Mouse (Mus musculus) kidney, postnatal 25 days (tissue): Measurements from ENCODE around the gene Ece1.
A peak's percentile ranks its signal among the peaks of the same experiment; 100 is the strongest.
"Not testable (repeated sequence)": the region's sequence is repeated elsewhere in the genome, so short reads cannot be mapped to it uniquely, and the experiment has no call there.

Source experiments
- DNase-seq, 2 experiments: peaks; one replicate each; pipeline ENCODE4 v3.0.0; 2021; ENCODE audit warnings: mixed read lengths in 2 of 2

Gene Ece1

DNA sequence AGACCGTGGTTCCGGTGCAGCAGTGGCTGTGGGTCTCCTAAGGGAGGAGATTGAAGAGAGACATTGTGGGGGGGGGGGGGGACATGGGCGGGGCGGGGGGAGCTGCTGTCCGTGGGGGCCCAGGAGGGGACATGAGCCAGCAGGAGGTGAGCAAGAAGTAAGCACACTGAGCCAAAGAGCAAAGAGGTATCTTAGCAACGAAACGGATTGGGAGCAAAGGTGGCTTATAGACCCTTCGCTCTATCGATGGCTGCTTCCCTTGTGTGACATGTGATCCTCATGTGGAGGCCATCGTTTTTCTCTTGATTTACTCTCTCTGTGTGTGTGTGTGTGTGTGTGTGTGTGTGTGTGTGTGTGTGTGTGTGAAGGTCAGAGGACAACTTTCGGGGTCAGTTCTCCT is 84.4 kb downstream of the Ece1 start:
- no peak for DNase-seq

DNA sequence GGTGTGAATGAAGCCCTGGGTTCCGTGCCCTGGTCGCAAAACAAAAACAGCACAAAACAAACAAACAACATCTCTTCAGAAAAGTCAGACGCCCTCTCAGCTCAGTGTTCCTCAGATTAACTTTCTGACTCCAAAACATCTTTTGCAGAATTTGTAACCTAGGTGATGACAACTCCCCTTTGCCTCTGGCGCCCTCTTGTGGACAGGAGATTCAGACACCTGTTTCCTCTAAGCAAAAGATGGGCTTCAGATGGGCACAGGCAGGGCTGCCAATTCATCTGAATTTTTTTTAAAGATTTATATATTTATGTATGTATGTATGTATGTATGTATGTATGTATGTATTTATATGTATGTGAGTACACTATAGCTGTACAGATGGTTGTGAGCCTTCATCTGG is 90.8 kb downstream of the Ece1 start:
- DNase-seq, result peak; percentile 79 to 86

DNA sequence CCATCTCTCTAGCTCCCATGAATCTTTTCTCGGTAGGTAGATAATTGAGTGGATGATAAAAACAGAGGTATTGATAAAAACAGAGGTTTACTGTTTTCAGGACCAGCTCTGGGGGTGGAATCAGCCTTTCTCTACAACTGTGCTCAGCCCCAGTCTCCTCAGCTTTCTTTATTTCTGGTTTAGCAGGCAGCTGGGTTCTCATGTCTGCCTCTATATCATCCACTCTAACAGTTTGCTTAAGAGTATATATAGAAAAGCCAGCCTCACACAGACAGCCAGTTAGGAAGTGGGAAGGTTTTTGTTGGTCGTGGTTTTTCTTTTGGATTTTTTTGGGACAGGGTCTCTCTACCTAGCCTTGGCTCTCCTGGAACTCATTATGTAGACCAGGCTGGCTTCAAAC is 92.1 kb downstream of the Ece1 start:
- DNase-seq, result no peak

DNA sequence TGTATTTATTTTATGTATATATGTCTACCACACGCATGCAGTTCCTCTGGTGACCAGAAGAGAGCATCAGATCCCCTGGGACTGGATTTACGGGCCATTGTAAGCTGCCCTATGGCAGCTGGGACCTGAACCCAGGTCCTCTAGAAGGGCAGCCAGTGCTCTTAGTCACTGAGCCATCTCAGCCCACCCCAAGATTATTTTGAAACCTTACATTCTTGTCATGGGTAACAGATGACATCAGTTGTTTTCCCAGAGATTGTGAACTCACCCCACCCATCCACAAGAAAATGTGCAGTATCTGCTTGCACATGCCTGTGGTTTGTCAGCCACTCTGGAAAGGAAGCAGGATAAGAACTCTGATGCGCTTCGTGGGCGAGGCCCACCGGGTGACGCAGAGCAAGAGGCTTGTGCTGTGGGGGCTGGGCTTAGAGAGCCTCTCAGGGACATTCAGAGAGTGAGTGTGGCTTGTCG is 92.9 kb downstream of the Ece1 start:
- DNase-seq, result peak; percentile 52 to 73

DNA sequence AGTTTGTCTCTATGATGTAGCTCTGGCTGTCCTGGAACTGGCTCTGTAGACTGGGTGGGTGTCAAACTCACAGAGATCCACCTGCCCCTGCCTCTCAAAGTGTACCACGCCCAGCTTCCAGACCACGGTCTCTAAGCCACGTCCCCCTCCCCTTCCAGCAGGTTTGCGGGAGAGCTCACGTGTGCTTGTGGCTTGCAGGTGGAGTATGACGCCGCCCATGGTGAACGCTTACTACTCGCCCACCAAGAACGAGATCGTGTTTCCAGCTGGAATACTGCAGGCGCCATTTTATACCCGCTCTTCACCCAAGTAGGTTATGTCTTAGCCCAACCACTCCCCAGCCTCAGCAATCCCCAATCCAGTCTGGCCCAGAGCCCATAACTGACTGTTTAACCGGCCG is 94.2 kb downstream of the Ece1 start:
- DNase-seq, result no peak

DNA sequence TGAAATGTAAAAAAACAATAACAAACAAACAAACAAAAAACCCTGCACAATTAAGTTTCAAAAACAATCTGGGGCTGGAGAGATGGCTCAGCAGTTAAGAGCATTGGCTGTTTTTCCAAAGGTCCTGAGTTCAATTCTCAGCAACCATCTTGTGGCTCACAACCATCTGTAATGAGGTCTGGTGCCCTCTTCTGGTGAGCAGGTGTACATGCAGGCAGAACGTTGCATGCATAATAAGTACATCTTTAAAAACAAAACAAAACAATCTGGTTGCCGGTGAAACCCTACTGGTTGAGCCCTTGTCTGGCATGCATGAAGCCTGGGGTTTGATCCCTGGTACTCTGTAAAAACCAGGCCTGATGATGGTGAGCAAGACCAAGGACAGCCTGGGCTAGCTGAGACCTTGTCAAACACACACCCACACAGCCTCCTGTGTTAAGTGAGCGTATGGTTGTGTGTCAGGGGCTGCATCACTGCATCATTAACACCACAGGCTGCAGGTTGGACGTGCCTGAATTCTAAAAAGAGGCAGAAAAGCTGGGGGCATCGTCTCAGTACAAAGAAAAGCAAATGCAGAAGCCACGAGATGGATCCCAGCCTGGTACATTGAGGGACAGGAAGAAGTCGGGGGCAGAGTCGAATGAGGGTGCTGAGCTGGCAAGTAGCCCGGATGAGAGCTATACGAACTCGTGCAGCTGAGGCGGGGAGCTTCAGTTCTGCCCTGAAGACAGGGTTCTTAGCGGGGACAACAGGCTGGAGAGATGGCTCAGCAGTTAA is 98.0 kb downstream of the Ece1 start:
- DNase-seq, result no peak

DNA sequence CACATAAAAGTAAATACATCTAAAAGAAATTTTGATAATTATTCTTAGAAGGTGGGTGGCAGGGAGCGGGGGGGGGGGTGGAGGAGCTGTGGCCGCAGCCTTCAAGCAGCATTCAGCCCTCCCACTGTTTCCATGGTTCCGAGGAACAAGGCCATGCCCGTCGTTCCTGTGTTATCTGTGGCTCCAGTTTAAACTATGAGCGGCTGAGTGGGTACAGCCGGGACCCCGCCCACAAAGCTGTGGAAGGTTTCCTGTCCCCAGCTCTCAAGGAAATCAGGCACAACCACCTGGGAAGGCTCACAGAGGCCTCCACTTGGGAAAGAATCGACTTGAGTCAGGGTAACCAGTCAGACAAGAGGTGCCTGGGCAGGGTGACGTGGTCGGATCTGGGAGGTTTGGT is 98.7 kb downstream of the Ece1 start:
- no peak for DNase-seq

DNA sequence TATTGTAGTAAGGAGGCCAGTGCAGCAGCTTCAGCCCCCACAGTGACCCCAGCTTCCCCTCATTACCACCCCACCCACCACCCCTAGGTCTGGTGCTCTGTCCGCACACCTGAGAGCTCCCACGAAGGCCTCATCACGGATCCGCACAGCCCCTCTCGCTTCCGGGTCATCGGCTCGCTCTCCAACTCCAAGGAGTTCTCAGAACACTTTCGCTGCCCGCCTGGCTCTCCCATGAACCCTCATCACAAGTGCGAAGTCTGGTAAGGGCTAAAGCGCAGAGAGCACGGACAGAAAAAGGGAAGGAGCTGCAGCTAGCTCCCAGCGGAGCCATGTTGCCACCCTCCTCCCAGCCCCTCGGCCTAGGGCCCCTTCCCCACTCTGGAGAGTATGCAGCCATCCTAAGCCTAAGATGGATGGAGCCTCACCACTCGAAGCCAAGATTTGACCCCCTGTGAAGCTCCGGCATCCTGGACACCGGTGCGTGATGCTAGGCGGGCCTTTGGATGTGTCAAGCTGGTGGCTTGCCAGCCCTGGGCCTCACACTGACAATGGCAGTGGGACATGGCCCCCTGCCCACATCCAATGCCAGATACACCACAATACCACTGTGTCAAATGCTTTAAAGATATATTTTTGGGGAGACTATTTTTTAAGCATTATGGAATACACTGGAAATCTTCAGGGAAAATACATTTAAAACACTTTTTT is 100.8 kb downstream of the Ece1 start:
- DNase-seq, result peak in 1 of 2 experiments; percentile 41

DNA sequence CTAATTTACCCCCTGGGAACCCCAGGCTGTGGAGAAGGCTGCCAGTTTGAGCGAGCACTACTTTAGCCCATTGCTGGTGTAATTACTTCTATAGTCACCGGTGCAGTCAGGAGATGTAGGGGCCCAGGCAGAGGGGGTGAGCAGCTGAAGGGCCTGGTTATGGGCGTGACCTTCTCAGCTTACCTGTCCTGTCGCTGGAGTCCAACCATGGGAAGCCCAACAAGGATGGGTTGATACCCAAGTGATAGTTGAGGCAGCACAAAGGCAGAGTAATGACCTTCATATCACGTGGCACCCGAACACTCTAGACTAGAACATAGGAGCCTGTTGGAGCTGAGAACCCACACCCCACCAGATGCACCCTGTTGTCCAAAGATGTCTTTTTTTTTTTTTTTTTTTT is 101.4 kb downstream of the Ece1 start:
- no peak for DNase-seq

DNA sequence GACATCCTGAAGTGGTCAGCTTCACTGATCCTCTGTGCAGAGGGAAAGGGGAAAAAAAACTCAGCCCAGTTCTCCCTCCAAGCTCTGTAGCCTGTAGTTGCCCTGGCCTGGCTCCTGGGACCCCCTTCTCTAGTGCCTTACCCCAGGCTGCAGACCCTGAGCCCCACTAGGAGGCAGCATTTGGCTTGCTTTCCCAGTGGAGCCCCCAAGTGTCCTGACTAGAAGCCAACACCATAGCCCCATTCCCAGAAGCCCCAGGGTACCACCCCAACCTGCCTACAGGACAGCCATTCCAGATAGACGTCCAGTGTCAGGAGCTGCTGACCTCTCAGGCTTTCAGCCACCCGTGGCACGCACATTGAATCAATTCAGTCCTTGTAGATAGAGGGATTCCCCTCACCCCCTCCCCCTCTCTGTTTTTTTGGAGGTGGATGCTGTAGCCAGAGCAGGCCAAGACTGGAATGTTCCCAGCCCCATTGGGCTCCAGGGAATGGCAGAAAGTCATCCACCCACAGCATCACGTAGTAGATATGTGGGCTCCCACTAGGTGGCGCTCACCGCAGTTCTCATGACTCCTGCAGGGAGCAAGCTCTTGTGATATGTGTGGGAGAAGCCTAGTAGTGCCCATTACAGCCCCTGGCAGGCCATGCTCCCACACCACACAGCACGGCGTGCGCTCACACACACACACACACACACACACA is 102.0 kb downstream of the Ece1 start:
- DNase-seq, result peak; percentile 87 to 94

DNA sequence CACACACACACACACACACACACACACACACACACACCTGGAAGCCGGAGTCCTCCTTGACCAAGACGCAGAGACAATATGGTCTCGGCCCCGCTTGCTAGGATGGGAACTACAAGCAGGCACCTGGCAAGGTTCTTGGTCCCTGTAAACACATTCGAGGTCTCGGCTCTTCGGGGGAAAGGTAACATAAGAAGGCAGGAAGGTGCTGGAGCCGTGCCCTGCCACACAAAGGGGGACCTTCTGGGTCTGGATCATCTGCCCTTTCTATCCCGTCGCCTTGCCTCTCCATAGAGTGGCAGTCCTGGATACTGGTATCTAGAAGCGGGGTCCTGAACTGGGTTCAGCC is 102.5 kb downstream of the Ece1 start:
- DNase-seq, result peak in 1 of 2 experiments; percentile 35

DNA sequence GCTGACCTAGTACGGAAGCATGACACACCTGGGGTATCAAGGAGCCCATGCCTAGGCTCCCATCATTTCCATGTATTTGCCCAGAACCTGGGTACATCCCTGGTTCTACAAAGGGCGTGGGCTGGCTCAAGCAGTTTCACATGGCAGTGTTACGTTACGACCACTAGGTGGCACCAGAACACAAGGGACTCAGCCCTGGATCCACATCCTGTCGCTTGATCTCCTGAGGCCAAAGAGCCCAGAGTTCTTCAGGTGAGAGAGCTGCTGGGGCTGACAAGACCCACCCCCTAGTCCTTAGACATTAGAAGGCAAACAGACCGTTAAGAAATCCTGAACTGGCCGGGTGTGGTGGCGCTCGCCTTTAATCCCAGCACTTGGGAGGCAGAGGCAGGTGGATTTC is 106.2 kb downstream of the Ece1 start:
- DNase-seq, result peak; percentile 78 to 80

DNA sequence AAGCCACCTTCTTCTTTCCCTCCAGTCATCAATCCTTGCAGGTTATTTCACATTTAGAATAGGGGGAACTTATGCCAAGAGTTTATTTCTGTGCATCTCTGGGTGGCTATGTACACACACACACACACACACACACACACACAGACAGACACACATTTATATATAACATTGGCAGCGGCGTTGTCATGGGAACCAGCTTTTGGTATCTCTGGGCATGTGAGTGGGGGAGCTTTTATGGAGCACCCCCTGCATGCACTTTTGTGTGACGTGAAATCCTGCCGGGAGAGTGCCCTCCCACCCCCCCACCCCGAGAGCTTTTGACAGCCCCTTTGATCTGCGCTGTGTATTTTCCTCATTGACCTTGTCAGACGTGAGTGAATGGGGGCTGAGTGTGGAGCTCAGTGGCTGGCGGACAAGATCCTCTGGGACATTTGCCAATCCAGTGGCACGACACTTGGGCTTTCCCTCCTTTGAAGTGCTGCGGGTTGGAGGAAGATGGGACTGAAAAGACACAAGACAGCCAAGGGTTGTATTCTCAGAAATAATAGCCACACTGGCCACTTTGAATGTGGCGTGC is 108.7 kb downstream of the Ece1 start:
- DNase-seq, result not testable (repeated sequence)

DNA sequence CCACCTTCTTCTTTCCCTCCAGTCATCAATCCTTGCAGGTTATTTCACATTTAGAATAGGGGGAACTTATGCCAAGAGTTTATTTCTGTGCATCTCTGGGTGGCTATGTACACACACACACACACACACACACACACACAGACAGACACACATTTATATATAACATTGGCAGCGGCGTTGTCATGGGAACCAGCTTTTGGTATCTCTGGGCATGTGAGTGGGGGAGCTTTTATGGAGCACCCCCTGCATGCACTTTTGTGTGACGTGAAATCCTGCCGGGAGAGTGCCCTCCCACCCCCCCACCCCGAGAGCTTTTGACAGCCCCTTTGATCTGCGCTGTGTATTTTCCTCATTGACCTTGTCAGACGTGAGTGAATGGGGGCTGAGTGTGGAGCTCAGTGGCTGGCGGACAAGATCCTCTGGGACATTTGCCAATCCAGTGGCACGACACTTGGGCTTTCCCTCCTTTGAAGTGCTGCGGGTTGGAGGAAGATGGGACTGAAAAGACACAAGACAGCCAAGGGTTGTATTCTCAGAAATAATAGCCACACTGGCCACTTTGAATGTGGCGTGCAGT is 112.9 kb downstream of the Ece1 start:
- not testable (repeated sequence) for DNase-seq

DNA sequence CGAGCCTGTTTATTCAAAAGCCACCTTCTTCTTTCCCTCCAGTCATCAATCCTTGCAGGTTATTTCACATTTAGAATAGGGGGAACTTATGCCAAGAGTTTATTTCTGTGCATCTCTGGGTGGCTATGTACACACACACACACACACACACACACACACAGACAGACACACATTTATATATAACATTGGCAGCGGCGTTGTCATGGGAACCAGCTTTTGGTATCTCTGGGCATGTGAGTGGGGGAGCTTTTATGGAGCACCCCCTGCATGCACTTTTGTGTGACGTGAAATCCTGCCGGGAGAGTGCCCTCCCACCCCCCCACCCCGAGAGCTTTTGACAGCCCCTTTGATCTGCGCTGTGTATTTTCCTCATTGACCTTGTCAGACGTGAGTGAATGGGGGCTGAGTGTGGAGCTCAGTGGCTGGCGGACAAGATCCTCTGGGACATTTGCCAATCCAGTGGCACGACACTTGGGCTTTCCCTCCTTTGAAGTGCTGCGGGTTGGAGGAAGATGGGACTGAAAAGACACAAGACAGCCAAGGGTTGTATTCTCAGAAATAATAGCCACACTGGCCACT is 117.1 kb downstream of the Ece1 start:
- DNase-seq, result not testable (repeated sequence)

DNA sequence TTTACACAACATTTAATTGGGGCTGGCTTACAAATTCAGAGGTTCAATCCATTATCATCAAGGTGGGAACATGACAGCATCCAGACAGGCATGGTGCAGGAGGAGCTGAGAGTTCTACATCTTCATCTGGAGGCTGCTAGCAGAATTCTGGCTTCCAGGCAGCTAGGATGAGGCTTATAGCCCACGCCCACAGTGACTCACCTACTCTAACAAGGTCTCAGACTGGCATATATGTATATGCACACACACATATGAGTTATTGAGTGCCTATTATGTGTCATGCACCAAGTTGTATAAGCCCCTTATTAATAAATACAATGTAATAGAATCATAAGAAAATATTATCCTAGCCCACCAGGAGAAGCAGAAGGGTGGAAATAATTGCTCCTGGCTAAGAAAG is 120.8 kb downstream of the Ece1 start:
- DNase-seq, result no peak

DNA sequence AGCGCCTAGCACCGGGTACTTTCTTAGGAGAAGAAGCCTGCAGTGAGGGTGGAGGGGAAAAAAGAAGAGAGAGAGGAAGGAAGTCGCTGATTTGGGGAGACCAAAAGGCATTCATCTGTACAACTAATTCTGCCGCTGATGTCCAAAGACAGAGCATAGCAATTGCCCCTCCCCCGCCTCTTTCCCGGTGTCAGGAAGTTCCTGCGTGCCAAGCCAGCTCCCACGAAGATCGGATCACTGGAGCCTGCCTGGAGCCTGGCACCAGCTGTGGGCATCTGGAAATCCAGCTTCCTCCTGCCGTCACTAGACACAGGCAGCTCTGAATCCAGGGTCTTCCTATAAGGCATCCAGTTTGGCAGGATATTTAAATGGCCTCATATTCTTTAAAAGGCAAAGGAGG is 122.2 kb downstream of the Ece1 start:
- DNase-seq, result peak; percentile 77 to 78

DNA sequence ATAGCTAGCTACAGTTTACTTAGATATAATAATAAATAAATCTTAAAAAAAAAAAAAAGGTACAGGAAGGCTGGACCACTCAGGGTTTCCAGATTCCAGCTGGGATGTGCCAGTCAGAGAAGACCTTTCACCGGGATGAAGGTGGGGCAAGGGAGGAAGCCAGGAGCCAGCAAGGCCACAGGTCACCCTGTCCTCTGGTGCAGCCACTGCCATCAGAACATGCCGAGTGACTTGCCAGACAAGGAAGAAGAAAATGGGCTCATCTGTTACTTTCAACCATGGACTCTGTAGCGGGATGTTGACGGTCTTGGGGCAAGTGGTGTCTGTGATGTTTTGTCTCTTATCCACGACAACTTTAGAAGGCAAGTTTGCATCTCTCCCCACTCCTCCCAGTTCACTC is 122.7 kb downstream of the Ece1 start:
- peak in 1 of 2 experiments; percentile 45 for DNase-seq

DNA sequence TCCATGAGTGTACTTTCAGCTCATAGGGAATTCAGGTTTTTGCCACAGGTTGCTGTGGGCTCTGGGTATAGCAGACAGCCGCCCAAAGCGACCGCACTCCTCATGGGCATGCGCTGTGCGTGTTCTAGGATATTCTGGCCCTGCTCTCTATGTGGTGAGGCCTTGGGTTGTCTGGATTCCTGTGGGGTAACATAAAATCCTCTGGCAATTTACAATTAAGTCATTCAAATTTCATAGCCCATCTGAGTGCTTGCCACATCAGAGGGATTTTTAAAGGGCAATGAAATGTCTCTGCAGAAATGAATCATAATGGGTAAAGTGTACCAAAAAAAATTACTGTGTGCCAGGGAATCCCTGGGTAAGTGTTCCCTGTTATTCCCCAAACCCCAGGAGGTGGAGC is 127.4 kb downstream of the Ece1 start:
- DNase-seq, result no peak

DNA sequence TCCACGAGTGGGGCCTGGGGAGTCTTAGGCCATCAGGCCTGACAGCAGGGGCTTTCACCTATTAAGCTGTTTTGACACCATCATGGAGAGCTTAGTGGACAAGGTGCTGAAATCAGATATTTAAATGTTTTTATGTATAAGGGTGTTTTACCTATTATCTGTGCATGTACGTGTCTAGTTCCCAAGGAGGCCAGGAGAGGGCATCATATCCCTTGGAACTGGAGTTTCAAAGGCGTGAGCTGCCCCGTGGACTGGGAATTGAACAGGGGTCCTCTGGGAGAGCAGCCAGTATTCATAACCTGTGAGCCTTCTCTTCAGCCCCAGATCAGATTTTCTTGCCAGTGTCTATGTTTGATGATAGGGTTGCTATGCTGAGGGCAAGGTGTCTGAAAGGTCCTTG is 128.4 kb downstream of the Ece1 start:
- DNase-seq, result no peak

DNA sequence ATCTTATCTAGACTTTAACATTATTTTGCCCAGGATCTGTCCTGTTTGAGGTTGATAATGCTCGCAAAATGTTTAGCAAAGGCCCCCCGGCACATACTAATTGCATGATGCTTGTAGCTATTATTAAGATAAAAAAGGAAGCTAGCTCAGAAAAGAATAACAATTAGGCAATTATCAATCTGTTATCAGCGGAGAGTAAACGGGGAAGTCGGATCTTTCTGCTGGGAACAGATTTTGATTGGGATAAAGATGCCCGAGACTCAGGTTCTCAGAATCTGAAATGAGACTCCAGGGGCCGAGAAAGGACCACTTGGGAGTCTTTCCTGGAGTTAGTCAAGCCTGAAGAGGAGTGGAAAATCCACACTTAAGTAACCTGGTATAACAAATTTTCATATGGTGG is 129.2 kb downstream of the Ece1 start:
- DNase-seq, result no peak

DNA sequence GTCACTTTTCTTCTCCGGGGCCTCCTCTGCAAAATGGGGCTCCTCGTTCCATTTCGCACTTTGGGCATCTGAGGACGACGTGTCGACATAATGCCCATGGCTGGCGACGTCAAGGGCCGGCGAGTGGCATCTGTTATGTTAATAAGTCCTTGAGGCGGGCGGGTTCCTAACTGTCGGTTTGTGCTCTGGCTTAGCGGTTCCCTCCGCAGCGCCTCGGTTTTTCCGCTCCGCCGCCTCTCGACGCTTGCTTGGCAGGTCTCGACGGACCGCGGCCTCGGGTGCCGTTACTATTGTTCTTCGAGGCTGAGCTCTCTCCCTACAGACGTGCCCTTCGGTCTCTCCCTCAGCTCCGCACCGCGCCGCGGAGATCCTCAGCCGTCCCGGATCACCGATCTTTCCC is 130.9 kb downstream of the Ece1 start, which contains the start of gene Eif4g3:
Gene Eif4g3 (plus strand): TSS at position 133 of the 400 bp plus-strand sequence.
- DNase-seq, result no peak
